Mouse (Mus musculus): ENCODE results near the gene Pard3.

The Pard3 gene

DNA sequence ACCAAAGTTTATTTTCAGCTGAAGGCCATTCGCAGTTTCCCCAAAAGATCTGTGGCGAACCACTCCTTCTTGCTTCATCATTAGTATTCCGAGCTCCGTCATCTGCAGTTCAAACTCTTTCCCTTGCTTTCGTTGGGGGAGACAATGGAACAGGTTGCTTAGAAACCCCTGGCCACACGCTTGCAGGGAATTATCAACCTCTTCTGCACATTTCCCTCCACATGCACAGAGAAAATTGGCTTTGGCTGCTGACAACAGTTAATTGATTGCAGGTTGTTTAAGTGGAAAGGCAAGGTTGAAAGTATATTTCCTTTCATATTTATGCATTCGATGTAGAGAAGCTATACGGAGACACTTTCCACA lies 166.5 kb downstream of the Pard3 start:
- DNase-seq (ENCODE audit: low spot score in 2 of 2): no peak

DNA sequence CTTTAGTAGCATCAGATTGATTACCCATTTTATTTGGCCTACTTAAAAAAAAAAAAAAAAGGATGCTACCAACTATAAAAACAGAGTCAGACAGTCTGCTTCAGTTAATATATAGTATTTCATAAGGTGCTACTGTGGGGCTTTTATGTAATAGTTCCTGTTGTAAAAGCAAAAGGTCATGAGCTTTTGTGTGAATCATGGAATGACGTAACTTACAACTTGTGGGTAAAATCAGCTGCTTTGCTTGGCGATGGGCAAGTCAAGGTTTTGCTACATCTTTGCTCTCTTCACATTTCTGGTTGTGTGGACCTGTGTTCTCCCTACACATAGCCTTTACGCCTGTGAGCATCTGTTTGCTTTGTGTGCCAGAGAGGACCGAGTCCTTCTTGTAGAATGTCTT lies 179.7 kb downstream of the Pard3 start:
- no peak for DNase-seq (ENCODE audit: low spot score in 2 of 2)

GRCm38 (mm10) chr8:127243841-127244240 lies 180.1 kb downstream of the Pard3 start:
- no peak for DNase-seq (ENCODE audit: low spot score in 2 of 2)

DNA sequence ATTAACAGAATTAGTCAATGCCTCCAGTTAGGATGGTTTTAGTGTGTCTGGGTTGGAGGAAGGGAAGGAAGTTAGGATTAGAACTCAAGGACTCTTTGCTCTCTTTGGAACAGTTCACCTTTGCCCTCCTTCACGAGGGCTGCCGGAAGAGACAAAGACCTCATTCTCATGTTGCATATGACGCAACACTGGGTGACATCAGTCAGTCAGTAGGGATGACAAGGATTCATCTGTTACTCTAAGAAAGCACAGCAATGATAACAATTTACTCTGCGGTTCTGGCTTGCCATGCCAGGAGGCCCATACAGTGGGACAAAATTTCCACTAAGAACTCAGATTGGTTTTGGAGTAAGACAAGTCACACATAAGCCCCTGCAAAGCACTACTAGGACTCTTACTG lies 187.1 kb downstream of the Pard3 start:
- DNase-seq (ENCODE audit: low spot score in 2 of 2): no peak

- no peak for DNase-seq (ENCODE audit: low spot score in 2 of 2)
Measured at GRCm38 (mm10) chr8:127251476-127251875, 187.8 kb downstream of the Pard3 start.

DNA sequence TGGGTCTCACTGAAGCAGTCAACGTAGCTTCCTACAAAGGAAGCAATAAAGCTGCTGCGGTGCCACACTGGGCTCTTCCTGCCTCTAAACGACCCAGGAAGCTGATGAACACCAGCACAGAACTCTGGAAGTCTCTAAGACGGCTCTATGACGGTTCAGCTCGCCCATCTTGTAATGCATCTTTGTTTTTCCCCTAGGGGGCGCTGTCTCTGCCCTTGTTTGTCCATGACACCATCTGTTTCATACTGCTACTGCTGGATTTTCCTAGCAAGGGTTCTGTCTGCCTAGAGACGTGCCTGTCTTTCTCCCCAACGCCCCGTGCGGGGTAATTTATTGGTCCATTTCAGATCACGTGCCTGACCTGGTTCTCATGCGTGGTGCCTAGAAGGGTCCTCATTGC lies 188.3 kb downstream of the Pard3 start:
- no peak for DNase-seq (ENCODE audit: low spot score in 2 of 2)

GRCm38 (mm10) chr8:127254625-127255024 lies 190.9 kb downstream of the Pard3 start:
- no peak for DNase-seq (ENCODE audit: low spot score in 2 of 2)

DNA sequence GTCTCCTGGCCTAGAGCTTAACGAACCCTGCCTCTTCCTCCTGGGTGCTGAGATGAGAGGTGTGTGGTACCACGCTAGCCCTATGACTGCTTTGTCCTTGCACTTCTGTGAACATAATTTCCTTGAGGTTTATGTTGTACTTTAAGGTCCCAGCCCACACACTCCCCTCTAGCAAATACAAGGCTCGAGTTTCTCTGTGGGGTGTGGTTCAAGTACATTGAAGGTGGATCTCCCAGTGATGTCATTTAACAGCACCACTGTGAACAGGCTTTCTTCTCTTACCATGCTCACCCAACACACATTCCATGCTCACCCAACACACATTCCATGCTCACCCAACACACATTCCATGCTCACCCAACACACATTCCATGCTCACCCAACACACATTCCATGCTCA lies 193.4 kb downstream of the Pard3 start:
- DNase-seq (ENCODE audit: low spot score in 2 of 2): no peak

DNA sequence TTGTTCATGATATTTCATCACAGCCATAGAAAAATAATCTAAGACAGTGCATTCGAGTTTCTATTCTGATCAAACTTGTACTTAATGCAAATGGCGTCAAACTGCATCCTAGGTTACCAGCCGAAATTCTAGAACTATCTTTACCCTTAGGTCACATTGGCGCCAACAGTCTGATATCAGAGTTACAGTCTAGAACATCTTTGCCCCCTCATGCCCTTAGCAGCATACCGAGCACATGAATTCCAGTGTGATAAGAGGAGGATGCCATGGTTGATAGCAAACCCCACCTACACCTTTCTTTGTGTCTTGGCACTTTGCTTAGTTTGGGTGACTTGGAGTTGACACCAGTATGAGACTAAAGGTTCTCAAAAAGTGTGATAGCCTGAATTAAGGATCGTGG lies 197.4 kb downstream of the Pard3 start:
- no peak for DNase-seq (ENCODE audit: low spot score in 2 of 2)

DNA sequence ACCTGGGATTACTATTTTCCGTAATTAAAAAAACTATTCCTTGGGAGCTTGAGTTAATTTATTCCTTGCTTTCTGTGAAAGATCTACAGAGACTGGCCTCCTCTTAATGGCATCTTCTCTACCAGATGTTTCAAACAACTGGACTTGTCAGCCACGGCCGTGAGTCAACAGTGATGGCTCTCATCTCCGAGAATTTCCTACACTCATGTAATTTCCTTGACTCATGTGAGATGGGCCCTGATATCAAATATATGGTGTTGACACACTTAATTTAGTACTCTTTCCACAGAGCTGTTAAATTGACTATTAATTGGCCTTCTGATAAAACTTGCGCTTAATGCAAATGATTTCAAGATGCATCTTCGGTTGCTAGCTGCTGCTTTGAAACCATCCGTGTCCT lies 198.3 kb downstream of the Pard3 start:
- no peak for DNase-seq (ENCODE audit: low spot score in 2 of 2)

GRCm38 (mm10) chr8:127262436-127262835 lies 198.7 kb downstream of the Pard3 start:
- no peak for DNase-seq (ENCODE audit: low spot score in 2 of 2)

DNA sequence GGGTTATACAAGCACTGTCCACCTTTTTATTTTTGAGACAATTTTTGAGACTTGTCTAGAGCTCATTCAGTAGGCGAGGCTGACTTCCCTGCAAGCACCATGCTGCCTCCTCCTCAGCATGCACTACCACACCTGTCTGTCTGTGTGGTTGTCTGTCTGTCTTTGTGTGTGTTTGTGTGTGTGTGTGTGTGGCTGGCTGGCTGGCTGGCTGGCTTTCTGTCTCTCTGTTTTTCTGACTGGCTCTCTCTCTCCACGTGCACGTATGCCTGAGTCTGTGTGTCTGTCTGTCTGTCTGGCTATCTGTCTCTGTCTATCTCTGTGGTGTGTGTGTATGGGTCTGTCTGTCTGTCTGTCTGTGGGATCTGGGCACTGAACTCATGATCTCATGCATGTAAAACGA lies 199.2 kb downstream of the Pard3 start:
- DNase-seq (ENCODE audit: low spot score in 2 of 2): no peak

- DNase-seq (ENCODE audit: low spot score in 2 of 2): no peak
Measured at GRCm38 (mm10) chr8:127263457-127263856, 199.8 kb downstream of the Pard3 start.

DNA sequence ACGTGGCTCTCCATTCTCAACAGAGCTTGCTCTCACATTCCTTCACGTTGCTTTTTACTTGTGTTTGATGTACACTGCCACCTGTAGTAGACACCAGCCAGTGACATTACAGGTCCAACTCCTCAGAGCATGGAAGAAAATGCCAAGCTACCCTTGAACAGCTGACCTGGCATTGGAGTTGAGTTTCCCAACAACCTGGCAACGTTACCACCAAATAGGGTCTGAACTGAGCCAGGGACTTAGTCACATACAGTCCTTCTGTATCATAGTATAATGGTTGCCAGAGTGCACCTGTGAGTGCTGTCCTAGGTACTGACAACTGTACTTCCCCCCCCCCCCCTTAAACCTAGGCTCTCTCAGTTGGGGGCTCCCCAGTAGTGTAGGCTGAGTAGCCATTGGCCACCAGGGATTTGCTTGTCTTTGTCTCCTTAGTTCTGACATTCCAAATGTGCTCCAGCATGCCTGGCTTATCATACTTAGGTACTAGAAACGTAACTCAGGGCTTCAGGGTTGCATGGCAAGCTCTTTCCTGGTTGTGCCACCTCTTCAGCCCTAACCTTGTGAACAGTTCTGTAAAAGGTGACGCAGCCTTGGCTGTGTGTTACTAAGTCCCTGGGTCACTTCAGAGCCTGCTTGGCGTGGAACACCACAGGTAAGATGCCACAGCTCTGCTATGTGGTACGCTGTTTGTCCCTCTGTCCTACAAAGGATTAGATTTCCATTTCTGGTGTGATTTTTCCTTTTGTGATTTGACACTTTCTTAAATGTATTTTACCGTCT lies 201.2 kb downstream of the Pard3 start:
- no peak for DNase-seq (ENCODE audit: low spot score in 2 of 2)

GRCm38 (mm10) chr8:127266777-127267176 lies 203.1 kb downstream of the Pard3 start:
- no peak for DNase-seq (ENCODE audit: low spot score in 2 of 2)

DNA sequence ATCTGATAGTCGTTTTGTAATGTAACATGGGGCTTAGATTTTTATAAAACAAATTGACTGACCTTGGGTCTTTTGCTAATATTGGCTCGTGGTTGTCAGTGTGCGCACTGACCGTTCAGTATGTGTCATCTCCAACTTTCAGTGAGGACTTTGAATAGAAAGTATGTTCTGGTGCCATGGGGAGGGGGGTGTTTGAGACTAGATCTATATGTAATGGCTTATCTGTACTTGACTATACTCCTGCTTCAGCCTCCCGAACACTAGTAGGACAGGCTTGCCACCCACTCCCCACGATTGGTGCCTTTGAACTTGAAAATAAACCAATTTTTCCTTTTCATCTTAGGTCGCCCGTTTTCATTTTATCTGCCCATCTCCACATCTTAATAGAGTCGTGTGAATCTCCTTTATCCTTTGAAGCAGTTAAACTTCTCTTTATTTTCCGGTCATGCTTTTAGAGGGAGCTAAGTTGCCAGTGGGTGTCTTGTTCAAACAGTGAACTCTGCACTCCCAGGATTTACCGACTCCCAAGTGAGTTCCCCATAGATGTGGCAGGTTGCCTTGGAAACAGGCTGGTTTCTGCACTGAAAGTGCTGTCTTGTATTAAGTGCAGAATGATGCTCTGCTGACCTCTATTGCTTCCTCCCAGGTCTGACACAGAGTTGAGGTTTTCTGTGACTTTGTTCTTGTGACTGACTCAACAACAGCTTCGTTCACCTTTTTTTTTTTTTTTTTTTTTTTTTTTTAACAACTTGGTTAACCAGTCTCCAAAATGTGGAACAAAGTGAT lies 204.7 kb downstream of the Pard3 start:
- no peak for DNase-seq (ENCODE audit: low spot score in 2 of 2)

DNA sequence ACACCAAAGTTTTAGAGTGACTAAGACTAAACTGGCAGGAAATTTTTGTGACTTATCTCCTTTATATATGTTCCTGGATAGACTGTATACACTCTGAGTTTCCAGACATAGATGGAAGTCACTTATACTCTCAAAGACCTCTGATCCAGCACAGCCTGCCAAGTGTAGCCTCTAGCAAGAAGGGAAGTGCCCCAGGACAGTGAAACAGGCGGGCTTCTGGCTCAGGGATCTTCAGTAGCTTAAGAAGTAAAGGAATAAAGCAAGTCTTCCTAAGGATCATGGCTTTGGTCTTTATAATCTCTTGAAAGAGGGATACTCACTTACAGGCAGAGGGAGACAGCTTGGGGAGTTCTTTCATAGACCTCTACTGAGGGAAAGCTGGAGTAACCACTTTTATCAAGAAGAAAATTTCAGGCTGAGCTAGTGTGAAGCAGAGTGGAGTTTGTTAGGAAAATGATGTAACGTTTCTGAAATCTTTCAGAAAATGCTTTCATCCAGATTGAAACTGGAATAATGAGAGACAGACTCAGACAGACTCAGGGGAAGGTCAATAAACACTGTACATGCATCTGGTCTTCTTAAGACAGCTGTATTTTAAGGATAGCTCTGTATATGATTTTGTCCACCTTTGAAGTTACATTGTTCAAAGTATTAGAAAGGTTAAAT lies 205.5 kb downstream of the Pard3 start:
- no peak for DNase-seq (ENCODE audit: low spot score in 2 of 2)

DNA sequence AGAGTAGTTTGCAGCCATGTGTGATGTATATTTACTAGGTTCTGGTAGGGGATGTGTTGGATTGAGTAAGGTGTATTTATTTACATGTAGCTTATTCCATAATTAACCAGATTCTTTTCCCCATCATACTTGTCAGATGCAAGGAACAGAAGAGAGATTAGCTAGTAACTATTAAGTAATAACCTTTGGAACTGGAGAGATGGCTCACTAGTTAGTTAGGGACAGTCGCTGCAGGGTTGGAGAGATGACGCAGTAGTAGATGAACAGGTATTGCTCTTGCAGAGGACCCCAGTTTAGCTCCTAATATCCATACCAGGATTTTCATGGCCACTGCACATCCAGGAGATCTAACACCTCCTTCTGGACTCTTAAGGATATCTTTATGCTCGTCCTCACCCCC lies 207.5 kb downstream of the Pard3 start:
- DNase-seq (ENCODE audit: low spot score in 2 of 2): no peak

DNA sequence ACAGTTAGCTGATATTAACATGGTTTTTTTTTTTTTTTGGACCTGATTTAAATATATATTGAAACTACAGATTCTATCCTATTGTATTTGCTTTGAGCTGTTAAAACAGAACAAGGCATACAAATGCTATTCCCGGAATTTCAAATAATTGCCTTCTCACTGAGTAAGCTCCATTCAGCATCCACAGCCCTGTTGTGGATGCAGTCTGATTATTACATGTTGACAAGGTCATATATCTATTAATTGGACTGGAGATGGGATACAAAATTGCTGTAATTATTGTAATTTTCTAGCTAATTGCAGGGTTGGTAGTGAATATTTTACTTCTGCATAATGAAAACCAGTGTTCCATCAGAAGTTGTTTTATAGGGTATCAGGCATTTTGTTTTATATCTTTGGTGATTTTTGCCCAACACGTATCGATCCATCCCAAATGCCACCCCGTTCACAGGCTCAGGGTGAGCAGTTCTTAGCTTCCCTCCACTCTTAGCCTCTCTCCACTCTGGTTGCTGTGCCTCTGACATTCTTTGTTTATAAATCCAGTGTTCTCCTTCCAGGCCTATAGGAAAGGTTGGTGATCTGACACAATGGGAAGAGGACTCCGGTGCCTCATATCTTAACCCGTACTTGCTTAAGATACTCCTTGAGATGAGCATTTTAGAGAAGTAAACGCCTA lies 216.7 kb downstream of the Pard3 start:
- no peak for DNase-seq (ENCODE audit: low spot score in 2 of 2)

- no peak for DNase-seq (ENCODE audit: low spot score in 2 of 2)
Measured at GRCm38 (mm10) chr8:127281035-127281434, 217.3 kb downstream of the Pard3 start.

- DNase-seq (ENCODE audit: low spot score in 2 of 2): no peak
Measured at GRCm38 (mm10) chr8:127284462-127285216, 220.9 kb downstream of the Pard3 start.
